Mouse (Mus musculus): ENCODE measurements around the gene Gm28053.
A peak's percentile ranks its signal among the peaks of the same experiment; 100 is the strongest.

GRCm38 (mm10) chr6:48702601-48703000, 15.8 kb upstream of the Gm28053 start:
- TF ChIP-seq CTCF (conservative IDR thresholded peaks at IDR 0.05; ENCODE audit: low read length): 0 out of 2 replicates have a peak, but pooled peaks have one; percentile 9
- no peak for TF ChIP-seq POU5F1 (IDR thresholded peaks at IDR 0.05; ENCODE audit: borderline replicate concordance, low read length)
- no peak for TF ChIP-seq NANOG (IDR thresholded peaks at IDR 0.05; ENCODE audit: borderline replicate concordance, low read length)

Data from E14TG2a.4 (cell line).